Mouse (Mus musculus) MEL (cell line): ENCODE measurements around the gene 2810459M11Rik. TPM values are rescaled to one million over a fixed set of nuclear protein-coding genes. Genes with fewer than 3 reads are reported as not detected.

ENCODE experiments used
- DNase-seq: peaks from one replicate; pipeline ENCODE4 v3.0.0; 2011; ENCODE audit warnings: low read depth, low spot score
- H3K27ac ChIP-seq: 2 replicates; pipeline ENCODE4 v1.5.1; 2012; ENCODE audit warnings: low read depth, mild to moderate bottlenecking, control low read depth, low read length, moderate library complexity; ENCODE audit not compliant: control insufficient read depth
- H3K27me3 ChIP-seq, 2 experiments: fragments of 150-350 bp in 1 of 2; sonication (generic) in 1 of 2; 2 replicates each; pipeline ENCODE4 v1.6.1; 2012; ENCODE audit warnings: low read length in 2 of 2, mild to moderate bottlenecking in 2 of 2, improper control_type of control experiment in 1 of 2, moderate library complexity in 1 of 2; ENCODE audit not compliant: insufficient read depth in 2 of 2, control insufficient read depth in 1 of 2
- H3K36me3 ChIP-seq, 2 experiments: 2 replicates each; pipeline ENCODE4 v1.6.1; 2012 to 2014; ENCODE audit warnings: low read length in 2 of 2, improper control_type of control experiment in 1 of 2, inconsistent platforms in 1 of 2, mild to moderate bottlenecking in 1 of 2; ENCODE audit not compliant: insufficient read depth in 2 of 2, control insufficient read depth in 1 of 2
- H3K4me1 ChIP-seq, 2 experiments: fragments of 150-350 bp in 1 of 2; sonication (generic) in 1 of 2; 2 replicates each; pipeline ENCODE4 v1.6.1; 2012; ENCODE audit warnings: low read length in 2 of 2, improper control_type of control experiment in 1 of 2, mild to moderate bottlenecking in 1 of 2; ENCODE audit not compliant: insufficient read depth in 2 of 2, control insufficient read depth in 1 of 2
- H3K4me3 ChIP-seq, 2 experiments: fragments of 150-350 bp in 1 of 2; sonication (generic) in 1 of 2; 2 replicates each; pipeline ENCODE4 v1.5.1; 2012; ENCODE audit warnings: low read depth in 2 of 2, low read length in 2 of 2, mild to moderate bottlenecking in 2 of 2, moderate library complexity in 2 of 2, control low read depth in 1 of 2, improper control_type of control experiment in 1 of 2; ENCODE audit not compliant: control insufficient read depth in 1 of 2, insufficient read depth in 1 of 2
- H3K79me2 ChIP-seq: 2 replicates; pipeline ENCODE4 v1.6.1; 2012; ENCODE audit warnings: mild to moderate bottlenecking, low read length, moderate library complexity; ENCODE audit not compliant: control insufficient read depth, poor library complexity, insufficient read depth
- H3K9ac ChIP-seq: 2 replicates; pipeline ENCODE4 v1.6.1; 2012; ENCODE audit warnings: low read depth, mild to moderate bottlenecking, control low read depth, low read length, moderate library complexity; ENCODE audit not compliant: control insufficient read depth, poor library complexity, severe bottlenecking
- H3K9me3 ChIP-seq: fragments of 150-350 bp; sonication (generic); replicated peaks from 2 replicates; pipeline ENCODE4 v1.6.1; 2012; ENCODE audit warnings: mild to moderate bottlenecking, low read length, improper control_type of control experiment, moderate library complexity; ENCODE audit not compliant: insufficient read depth
- BHLHE40 ChIP-seq: IDR thresholded peaks from 2 replicates; pipeline ENCODE4 v1.6.1; 2012; ENCODE audit warnings: low read depth, mild to moderate bottlenecking, inconsistent platforms, low read length, improper control_type of control experiment, borderline replicate concordance
- CHD2 ChIP-seq: IDR thresholded peaks from 2 replicates; pipeline ENCODE4 v1.6.1; 2011; ENCODE audit warnings: low read length, improper control_type of control experiment
- E2F4 ChIP-seq: IDR thresholded peaks from 2 replicates; pipeline ENCODE4 v1.6.1; 2011; ENCODE audit warnings: low read depth, low read length, improper control_type of control experiment, borderline replicate concordance
- EP300 ChIP-seq, 2 experiments: IDR thresholded peaks; 2 replicates each; pipeline ENCODE4 v1.6.1; 2011; ENCODE audit warnings: improper control_type of control experiment in 2 of 2, low read length in 2 of 2, low read depth in 1 of 2, mild to moderate bottlenecking in 1 of 2
- GATA1 ChIP-seq: IDR thresholded peaks from 2 replicates; pipeline ENCODE4 v1.6.1; 2011; ENCODE audit warnings: low read depth, low read length, improper control_type of control experiment
- HCFC1 ChIP-seq: IDR thresholded peaks from 2 replicates; pipeline ENCODE4 v1.6.1; 2012; ENCODE audit warnings: low read depth, mild to moderate bottlenecking, inconsistent platforms, low read length, improper control_type of control experiment, moderate library complexity
- JUND ChIP-seq: IDR thresholded peaks from 2 replicates; pipeline ENCODE4 v1.6.1; 2011; ENCODE audit warnings: low read depth, mild to moderate bottlenecking, improper control_type of control experiment, low read length
- KAT2A ChIP-seq: conservative IDR thresholded peaks from 2 replicates; pipeline ENCODE4 v1.6.1; 2012; ENCODE audit warnings: low read depth, low read length, improper control_type of control experiment, inconsistent platforms
- MEF2A ChIP-seq: IDR thresholded peaks from 2 replicates; pipeline ENCODE4 v1.6.1; 2014; ENCODE audit warnings: low read depth, mild to moderate bottlenecking, inconsistent platforms, low read length, improper control_type of control experiment; ENCODE audit not compliant: poor library complexity, insufficient replicate concordance, severe bottlenecking; ENCODE audit errors: extremely low read depth
- MXI1 ChIP-seq: IDR thresholded peaks from 2 replicates; pipeline ENCODE4 v1.6.1; 2011; ENCODE audit warnings: mild to moderate bottlenecking, low read depth, low read length, improper control_type of control experiment
- RAD21 ChIP-seq: IDR thresholded peaks from 2 replicates; pipeline ENCODE4 v1.6.1; 2011; ENCODE audit warnings: mild to moderate bottlenecking, low read depth, low read length, improper control_type of control experiment
- SIN3A ChIP-seq: IDR thresholded peaks from 2 replicates; pipeline ENCODE4 v1.6.1; 2012; ENCODE audit warnings: low read length, improper control_type of control experiment, inconsistent platforms
- ZKSCAN1 ChIP-seq: IDR thresholded peaks from 2 replicates; pipeline ENCODE4 v1.6.1; 2012; ENCODE audit warnings: low read depth, mild to moderate bottlenecking, inconsistent platforms, low read length, improper control_type of control experiment, moderate library complexity
- ZNF384 ChIP-seq: IDR thresholded peaks from 2 replicates; pipeline ENCODE4 v1.6.1; 2012; ENCODE audit warnings: low read depth, mild to moderate bottlenecking, inconsistent platforms, low read length, improper control_type of control experiment
- polyA plus RNA-seq, 2 experiments: library from polyadenylated mRNA; stranded (reverse) in 1 of 2; unstranded in 1 of 2; fragments of >175 nt in 1 of 2; fragments of >200 nt in 1 of 2; gene quantifications; 2 replicates each; pipeline versions ENCODE4 v1.2.1 to v1.2.4; 2012; ENCODE audit warnings: low replicate concordance in 2 of 2, low read depth in 1 of 2; ENCODE audit not compliant: insufficient read length in 2 of 2, insufficient read depth in 1 of 2, missing spikeins in 1 of 2
- total RNA-seq: library from RNA; depleted of rRNA; stranded (reverse); fragments of 300-350 nt; gene quantifications from 2 replicates; pipeline ENCODE4 v1.2.3, GENCODE M21; 2012

Gene 2810459M11Rik
- total and polyA plus RNA-seq, 3 experiments = not detected

DNA sequence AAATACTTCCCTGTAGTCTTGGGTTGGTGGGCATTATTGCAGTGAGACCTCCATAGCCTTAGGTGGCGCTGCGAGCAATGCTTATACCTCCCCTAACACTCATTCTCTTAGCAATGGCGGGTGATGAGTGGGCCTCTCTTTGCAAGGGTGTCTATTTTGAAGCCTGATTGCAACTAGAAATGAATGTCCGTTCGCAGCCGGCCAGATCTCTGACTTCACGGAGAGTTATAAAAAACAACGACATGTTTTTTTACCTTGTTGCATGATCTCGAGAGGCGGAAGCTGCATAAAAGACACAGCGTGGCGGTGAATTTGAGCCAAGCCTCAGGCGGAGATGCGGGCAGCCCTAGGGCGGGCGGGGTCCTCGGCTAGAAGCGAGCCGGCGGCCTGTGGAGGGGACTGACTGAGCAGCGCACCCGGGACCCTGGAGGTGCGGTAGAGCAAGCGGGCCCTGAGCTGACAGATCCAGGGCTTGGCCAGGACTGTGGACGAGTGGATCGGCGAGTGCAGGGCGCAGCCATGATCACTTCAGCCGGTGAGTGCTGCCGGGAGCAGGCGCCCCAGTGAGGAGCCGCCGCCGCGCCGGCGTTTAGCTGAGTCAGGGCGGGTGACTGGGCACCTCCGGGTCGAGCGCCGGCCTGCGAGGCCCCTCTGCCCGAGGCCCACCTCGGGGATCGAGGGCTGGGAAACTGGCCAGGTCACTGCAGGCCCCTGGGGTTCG, 18.8 kb downstream of the 2810459M11Rik start, which contains the start of gene Psmd1 (continued):
- TF ChIP-seq RAD21 = no peak
- no peak for TF ChIP-seq BHLHE40
- no peak for TF ChIP-seq ZNF384
- TF ChIP-seq JUND = no peak
- no peak; the same call in 1 of the 2 replicates for TF ChIP-seq MXI1
- peak; percentile 94 for TF ChIP-seq SIN3A
- TF ChIP-seq ZKSCAN1 = no peak
- TF ChIP-seq HCFC1 = peak; percentile 92

DNA sequence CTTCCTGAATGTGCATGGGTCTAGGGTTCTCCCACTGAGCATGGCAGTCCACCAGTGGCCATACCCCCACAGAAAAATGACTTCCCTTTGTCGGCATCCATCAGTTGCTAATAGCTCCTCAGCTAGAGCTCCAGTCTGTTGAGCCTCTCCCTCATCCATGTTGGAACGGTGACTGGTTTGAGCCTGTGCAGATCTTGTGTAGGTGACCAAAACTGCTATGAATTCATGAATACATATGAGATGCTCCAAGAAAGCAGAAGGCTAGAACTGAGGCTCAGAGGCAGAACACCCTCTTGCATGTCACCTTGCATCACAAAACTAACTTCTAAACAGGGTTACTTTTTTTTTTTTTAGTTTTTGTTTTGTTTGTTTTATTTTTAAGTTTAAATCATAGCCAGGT, 30.9 kb downstream of the 2810459M11Rik start:
- Histone ChIP-seq H3K36me3 (peaks cover 0 to 50% of the 10 kb centered on the region in 2 experiments; a peak in 2 of 4 replicates), H3K27me3 (no peaks in the 10 kb centered on the region), H3K4me1 (no peaks in the 10 kb centered on the region), H3K4me3 (no peak overlapping the region), H3K9ac (no peak overlapping the region), H3K79me2 (no peaks in the 10 kb centered on the region)
- no peak for TF ChIP-seq E2F4
- TF ChIP-seq, all 39 proteins: peak for 0
- no peak for DNase-seq
- Histone ChIP-seq H3K9me3 (no peaks in the 10 kb centered on the region), H3K27ac (no peak overlapping the region)

DNA sequence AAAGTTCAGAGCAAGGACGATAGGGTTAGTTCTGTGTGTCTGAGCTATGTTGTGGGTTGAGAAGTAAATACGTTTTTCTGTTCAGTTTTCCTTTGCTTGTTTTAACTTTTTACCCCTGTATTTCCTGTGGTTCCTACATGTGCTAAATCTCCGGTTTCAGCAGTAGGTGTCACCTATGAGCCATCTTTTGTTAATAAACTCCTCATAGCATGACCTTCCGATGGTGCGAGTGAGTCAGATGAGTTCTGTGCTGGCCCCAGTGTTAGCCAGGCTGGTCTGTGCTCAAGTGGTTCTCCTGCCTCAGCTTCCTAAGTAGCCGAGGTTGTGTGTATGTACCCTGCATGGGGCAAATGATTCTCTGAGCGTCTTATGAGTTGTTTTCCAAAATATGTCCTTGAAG, 48.8 kb downstream of the 2810459M11Rik start:
- Histone ChIP-seq H3K27me3 (no peaks in the 10 kb centered on the region), H3K36me3 (peaks cover 0 to 34% of the 10 kb centered on the region in 2 experiments; a peak in 2 of 4 replicates), H3K9ac (no peak overlapping the region), H3K4me3 (no peak overlapping the region), H3K9me3 (no peaks in the 10 kb centered on the region), H3K27ac (no peak overlapping the region), H3K4me1 (no peaks in the 10 kb centered on the region), H3K79me2 (no peaks in the 10 kb centered on the region)
- TF ChIP-seq CHD2 (no peak), MEF2A (no peak), GATA1 (no peak), KAT2A (no peak), ZKSCAN1 (no peak), HCFC1 (no peak), EP300 (IDR thresholded peaks at IDR 0.05; ENCODE audit: low read depth in 1 of 2, low read length in 2 of 2) (no peak)
- no peak for DNase-seq
